ENCODE assay signal across 8 mouse cellular contexts in the genomic region with DNA sequence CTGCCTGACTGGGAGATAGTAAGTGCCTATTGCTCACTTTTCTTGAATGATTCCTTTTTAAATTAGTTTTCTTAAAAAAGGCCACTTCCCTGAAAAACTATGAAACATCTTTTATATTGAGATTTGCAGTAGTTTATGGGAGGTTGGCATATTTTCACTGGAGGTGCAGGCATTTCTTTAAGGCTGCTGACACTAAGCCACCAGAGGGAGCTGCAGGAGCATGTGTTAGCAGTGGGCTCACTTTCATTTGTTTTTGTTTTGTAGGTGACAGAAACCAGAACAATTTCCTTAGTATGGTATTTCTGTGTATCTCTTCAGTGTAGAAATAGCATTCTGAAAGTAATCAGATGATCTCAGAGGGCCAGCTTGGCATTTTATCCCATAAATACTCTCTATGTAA. TPM values are rescaled to one million over a fixed set of nuclear protein-coding genes. Genes with fewer than 3 reads are reported as not detected.
DNase-seq lines count a peak whose midpoint lies in the region; ATAC-seq lines count a peak whose summit lies in the region.

No protein-coding gene starts in this region.

- no peaks in the 10 kb centered on the region for H3K4me1 ChIP-seq in heart, embryonic 11.5 days (ENCODE audit: control insufficient read depth, insufficient read depth, low read length)

- H3K27me3 ChIP-seq in heart, embryonic 11.5 days (ENCODE audit: control insufficient read depth, insufficient read depth, low read length): no peaks in the 10 kb centered on the region

- intact Hi-C loops in heart, postnatal 10 days (cut with DNase I): loop anchor here (2.0 to 5.0 kb wide), 3 partner anchors 335 to 475 kb away; no protein-coding TSS in a partner anchor
- intact Hi-C loops in heart, postnatal 14 days (cut with DNase I): loop anchor here (1.0 to 5.0 kb wide), 2 partner anchors 445 to 474 kb away; partner anchors contain the start of gene Cbr4

- H3K27ac ChIP-seq in heart, embryonic 11.5 days (ENCODE audit: low read depth, low read length): no peak overlapping the region

- H3K9me3 ChIP-seq in heart, embryonic 11.5 days (replicated peaks; ENCODE audit: control insufficient read depth, low read length): no peaks in the 10 kb centered on the region

- peak; percentile 63 to 79 for DNase-seq in heart, postnatal 10 days
- DNase-seq in Muller cell, postnatal 12 days (ENCODE audit: inconsistent ontology term): peak; percentile 20
- DNase-seq in cerebellum, postnatal 36 days: peak; percentile 34 to 52
- DNase-seq in heart, postnatal 14 days: peak; percentile 53 to 76
- DNase-seq in layer of hippocampus, postnatal 25 days (ENCODE audit: extremely low spot score in 1 of 2, low spot score in 1 of 2): peak; percentile 23 to 72
- DNase-seq in spleen, postnatal 4 days (ENCODE audit: low spot score in 2 of 2): peak; percentile 34 to 67

- ATAC-seq in heart, embryonic 11.5 days (replicated peaks; ENCODE audit: insufficient number of reproducible peaks, low FRiP score, low TSS enrichment): no peak
- peak; percentile 83 for ATAC-seq in megakaryocyte-erythroid progenitor cell, adult 5-6 weeks (replicated peaks; ENCODE audit: low FRiP score, low TSS enrichment, poor library complexity, severe bottlenecking)

- H3K4me2 ChIP-seq in heart, embryonic 11.5 days: no peak overlapping the region

- no peak overlapping the region for H3K4me3 ChIP-seq in heart, embryonic 11.5 days (ENCODE audit: low read depth, low read length)

- H3K36me3 ChIP-seq in heart, embryonic 11.5 days (ENCODE audit: control insufficient read depth, insufficient read depth, low read length): no peaks in the 10 kb centered on the region; the same call in 1 of the 2 replicates

- no peak overlapping the region for H3K9ac ChIP-seq in heart, embryonic 11.5 days (ENCODE audit: low read depth, low read length)

RNA-seq across cellular contexts. Expression of gene Nek1, which starts 49.0 kb away (rescaled TPM):
- 1 to 10 TPM; 6.9 to 9.2 TPM for total RNA-seq in heart, postnatal 10 days (2021)
- 15.4 and 16.4 TPM in 2 replicates for polyA plus RNA-seq in heart, embryonic 11.5 days (2014; fragmentation: Nextera tagmentation; extraction: Ambion mirVana)
- total RNA-seq in heart, postnatal 14 days (2021): 1 to 10 TPM; 7.8 to 7.9 TPM
- total RNA-seq in layer of hippocampus, postnatal 25 days (2021): 10 to 100 TPM; 21.1 to 27.4 TPM
- total RNA-seq in megakaryocyte-erythroid progenitor cell, adult 5-6 weeks (2014; fragmentation: Nextera tagmentation): 23.0 and 23.9 TPM in 2 replicates
- total RNA-seq in megakaryocyte-erythroid progenitor cell, adult 5-6 weeks (2017): 23.8 and 29.0 TPM in 2 replicates

RNA-seq across cellular contexts. Expression of gene Clcn3, which starts 58.9 kb away (rescaled TPM):
- 10 to 100 TPM; 34.6 to 36.4 TPM for total RNA-seq in heart, postnatal 10 days (2021)
- polyA plus RNA-seq in heart, embryonic 11.5 days (2014; fragmentation: Nextera tagmentation; extraction: Ambion mirVana): 24.4 and 29.2 TPM in 2 replicates
- 10 to 100 TPM; 33.6 to 36.1 TPM for total RNA-seq in heart, postnatal 14 days (2021)
- 100 to 1,000 TPM; 123 to 124 TPM for total RNA-seq in layer of hippocampus, postnatal 25 days (2021)
- 47.2 and 56.3 TPM in 2 replicates for total RNA-seq in megakaryocyte-erythroid progenitor cell, adult 5-6 weeks (2014; fragmentation: Nextera tagmentation)
- total RNA-seq in megakaryocyte-erythroid progenitor cell, adult 5-6 weeks (2017): 58.1 and 66.9 TPM in 2 replicates

Comparison
In these comparisons a context has a peak if more than half of its experiments do, and no peak if none do; other contexts are left out.
1. DNase-seq: peak in every context shown above with its lines; median percentile 71 in heart, postnatal 10 days; 64 in heart, postnatal 14 days; 50 in spleen, postnatal 4 days; 48 in layer of hippocampus, postnatal 25 days; 43 in cerebellum, postnatal 36 days; 20 in Muller cell, postnatal 12 days.